Mouse (Mus musculus) left cerebral cortex, postnatal 4 days (tissue): ENCODE data around the gene Adssl1. TPM values are rescaled to one million over a fixed set of nuclear protein-coding genes. Genes with fewer than 3 reads are reported as not detected.

Experiments
- DNase-seq: peaks from one replicate; pipeline ENCODE4 v3.0.0-alpha.2; 2022
- intact Hi-C: fragments of 180-260 bp; cut with DNase I; formaldehyde crosslinking; loops from one replicate; pipeline ENCODE4 v1.15.1; 2025
- microRNA-seq: library from miRNA; unstranded; fragments of <30 nt; microRNA quantifications from one replicate; pipeline ENCODE4 v1.2.0, GENCODE M21; 2022
- total RNA-seq, 2 experiments: library from RNA; stranded (reverse); gene quantifications; 2 replicates each; pipeline ENCODE4 v1.2.3; 2021

Gene Adssl1
- total RNA-seq, 2 experiments from 2014 or later, result 1.5 to 1.7 TPM

- DNase-seq, result peak; percentile 56
- intact Hi-C loops, result no loop called here
These were observed 53.1 kb downstream of the Adssl1 start for GRCm38 (mm10) chr12:112672744-112673575.

- intact Hi-C loops, result no loop called here
These were observed 53.8 kb downstream of the Adssl1 start for GRCm38 (mm10) chr12:112673576-112674091.

DNA sequence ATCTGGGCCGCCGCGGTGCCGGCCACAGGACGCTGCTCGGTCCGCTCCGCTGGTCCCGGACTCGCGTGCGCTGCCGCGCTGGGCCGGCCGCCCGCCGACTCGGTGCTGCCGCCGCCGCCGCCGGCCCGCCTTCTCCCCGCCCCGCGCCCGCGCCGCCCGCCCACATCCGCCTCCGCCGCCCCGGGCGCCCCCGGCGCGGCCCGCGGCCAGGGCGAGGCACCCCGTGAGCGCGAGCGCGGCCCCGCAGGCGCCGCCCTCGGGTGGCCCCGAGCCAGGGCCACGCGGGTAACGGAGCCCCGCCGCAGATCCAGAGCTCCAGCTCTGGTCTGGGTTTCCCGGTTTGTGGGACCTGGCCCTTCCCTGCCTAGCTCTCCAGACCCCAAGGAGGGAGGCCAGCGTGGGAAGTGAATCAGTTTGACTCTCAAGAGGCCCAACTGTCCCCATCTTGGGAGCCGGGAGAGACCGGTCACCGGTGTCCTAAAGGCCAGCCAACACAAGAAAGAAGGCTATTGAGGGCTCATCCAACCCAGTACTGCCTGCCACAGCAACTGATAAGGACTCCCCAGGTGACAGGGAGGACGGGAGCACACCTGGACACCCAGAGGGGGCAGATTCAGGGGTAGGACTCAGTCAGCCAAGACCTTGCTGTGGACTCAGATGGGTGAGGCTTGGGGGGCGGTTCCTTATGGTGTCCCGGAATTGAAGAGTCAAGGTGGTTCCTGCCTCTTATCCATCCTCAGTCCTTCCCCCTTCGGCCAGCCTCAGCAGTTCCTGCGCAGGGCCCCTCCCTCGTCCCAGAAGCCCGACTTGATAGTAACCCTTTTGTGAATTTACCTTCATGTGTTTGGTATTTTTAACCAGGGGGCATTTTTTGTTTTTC is 54.5 kb downstream of the Adssl1 start, which contains the start of gene Akt1:
TSS of gene Akt1 (minus strand) at position 753 of the 880 bp plus-strand sequence.
- intact Hi-C loops, result no loop called here
- peak; percentile 44 for DNase-seq

More at GRCm38 (mm10) chr12:112673576-112674091, 53.8 kb downstream of the Adssl1 start:
- DNase-seq, result peak; percentile 62

DNA sequence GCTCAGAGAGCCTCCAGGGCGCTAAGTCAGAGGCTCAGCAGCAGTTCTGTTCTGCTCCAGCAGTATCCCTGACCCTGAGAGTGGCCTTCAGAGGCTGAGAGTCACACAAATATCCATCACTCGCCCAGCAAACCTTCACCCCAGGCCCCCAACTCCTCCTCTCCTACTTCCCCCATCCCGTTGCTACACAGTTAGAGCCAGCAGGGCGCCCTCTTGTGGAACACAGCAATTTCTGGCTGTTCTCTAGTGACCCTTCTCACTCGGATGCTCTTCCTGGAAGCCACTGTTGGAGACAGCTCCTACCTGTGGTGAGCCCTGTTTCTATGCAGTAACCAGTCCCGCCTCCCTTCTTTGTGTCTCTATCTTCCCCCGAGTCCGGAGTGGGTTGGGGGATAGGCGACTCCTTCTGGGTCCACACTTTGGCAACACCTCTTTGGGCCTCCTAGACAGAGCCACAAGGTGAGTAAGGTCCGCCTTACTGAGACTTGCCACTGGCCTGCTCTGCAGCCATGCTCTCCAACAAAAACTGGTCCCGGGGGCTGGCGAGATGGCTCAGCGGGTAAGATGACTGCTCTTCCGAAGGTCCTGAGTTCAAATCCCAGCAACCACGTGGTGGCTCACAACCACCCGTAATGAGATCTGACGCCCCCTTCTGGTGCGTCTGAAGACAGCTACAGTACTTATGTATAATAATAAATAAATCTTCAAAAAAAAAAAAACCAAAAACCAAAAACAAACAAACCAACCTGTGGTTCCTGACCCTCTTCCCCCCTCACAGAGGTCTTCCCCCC is 55.6 kb downstream of the Adssl1 start:
- peak; percentile 88 for DNase-seq
- intact Hi-C loops, result no loop called here

- DNase-seq, result no peak
- intact Hi-C loops, result no loop called here
These were observed 57.2 kb downstream of the Adssl1 start for GRCm38 (mm10) chr12:112677076-112677475.

GRCm38 (mm10) chr12:112677943-112678554 is 58.2 kb downstream of the Adssl1 start:
- no peak for DNase-seq
- intact Hi-C loops, result no loop called here

GRCm38 (mm10) chr12:112678555-112679026 is 58.7 kb downstream of the Adssl1 start, which contains the start of gene Zbtb42:
TSS of gene Zbtb42 (plus strand) at chr12:112678828.
- intact Hi-C loops, result no loop called here
- peak; percentile 62 for DNase-seq

- DNase-seq, result no peak
- intact Hi-C loops, result no loop called here
These were observed 59.5 kb downstream of the Adssl1 start for GRCm38 (mm10) chr12:112679027-112679996.

- intact Hi-C loops, result no loop called here
- DNase-seq, result peak; percentile 68
These were observed 63.5 kb downstream of the Adssl1 start for GRCm38 (mm10) chr12:112683351-112683750.

DNA sequence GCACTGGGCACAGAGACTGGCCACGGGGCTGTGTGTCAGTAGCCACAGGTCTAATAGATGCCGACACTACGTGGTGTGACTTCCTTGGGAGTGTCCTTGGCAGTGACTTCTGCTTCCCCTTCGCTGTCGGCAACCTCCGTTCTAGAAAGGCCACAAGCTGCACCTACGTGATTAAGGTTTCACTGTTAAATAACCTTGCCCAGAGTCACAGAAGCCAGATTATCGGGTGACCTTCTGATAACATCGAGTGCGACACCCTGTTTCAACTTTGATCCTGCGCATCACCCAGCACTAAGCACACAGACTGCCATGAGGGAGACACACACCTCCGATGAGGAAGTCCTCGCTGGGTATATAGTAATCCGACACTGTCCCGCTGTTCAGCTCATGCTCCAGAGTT is 68.6 kb downstream of the Adssl1 start:
- DNase-seq, result no peak
- intact Hi-C loops, result no loop called here

Small RNA genes lying within 50 kb of the gene (microRNA-seq; reads per million reads assigned to microRNA genes)
- gene Mir6939, result 1.5 reads per million

Other genes with a start within 250 kb of the Adssl1 start
- gene A530016L24Rik, start 130.6 kb upstream of the Adssl1 start, total RNA-seq, result under 1 TPM; 0.74 to 0.95 TPM
- gene Tmem179, start 103.3 kb upstream of the Adssl1 start, total RNA-seq, result 10 to 100 TPM; 83.6 to 91.1 TPM
- gene Inf2, start 31.3 kb upstream of the Adssl1 start, total RNA-seq, result 10 to 100 TPM; 24.7 to 26.7 TPM
- gene Siva1, start 24.6 kb downstream of the Adssl1 start, total RNA-seq, result 10 to 100 TPM; 25.3 to 25.9 TPM
- gene Akt1, start 54.8 kb downstream of the Adssl1 start, total RNA-seq, result 100 to 1,000 TPM; 279 to 286 TPM
- 1 to 10 TPM in 1 of 2 experiments, under 1 TPM in 1; 0.62 to 1.9 TPM for gene Zbtb42, start 58.8 kb downstream of the Adssl1 start, total RNA-seq
- gene Cep170b, start 100.4 kb downstream of the Adssl1 start, total RNA-seq, result 100 to 1,000 TPM; 183 to 185 TPM
- 1 to 10 TPM; 6.2 to 6.6 TPM for gene Pld4, start 140.6 kb downstream of the Adssl1 start, total RNA-seq
- 10 to 100 TPM; 28.1 to 28.2 TPM for gene Ahnak2, start 182.6 kb downstream of the Adssl1 start, total RNA-seq
- gene Clba1, start 188.9 kb downstream of the Adssl1 start, total RNA-seq, result 10 to 100 TPM; 15.0 to 15.8 TPM
- gene Cdca4, start 209.4 kb downstream of the Adssl1 start, total RNA-seq, result 10 to 100 TPM; 18.5 to 19.8 TPM
- not detected for gene Gpr132, start 248.2 kb downstream of the Adssl1 start, total RNA-seq